Mouse (Mus musculus) kidney, adult 10 weeks (tissue): ENCODE results near the gene Ptbp1. TPM values are rescaled to one million over a fixed set of nuclear protein-coding genes. Genes with fewer than 3 reads are reported as not detected.

Experiments used
- polyA plus RNA-seq: library from polyadenylated mRNA; stranded (reverse); fragments of 350-450 nt; fragmentation: Illumina TruSeq; extraction: RNeasy Lipid Tissue Mini Kit (QIAGEN cat#74804); gene quantifications from one replicate; pipeline ENCODE4 v1.2.3, GENCODE M21; 2014; ENCODE audit warnings: low read depth, low replicate concordance

The Ptbp1 gene
- 40.9 TPM for polyA plus RNA-seq

GRCm38 (mm10) chr10:79853860-79854795 is at the start of gene Ptbp1:
Ptbp1 (plus strand) TSS chr10:79854427.

GRCm38 (mm10) chr10:79820782-79821181 is 33.4 kb upstream of the Ptbp1 start, which contains the start of gene Misp:
Misp (plus strand) TSS chr10:79820989.

GRCm38 (mm10) chr10:79874290-79874862 is 20.1 kb downstream of the Ptbp1 start, which contains the start of the genes Prtn3 and Plppr3:
Prtn3 (plus strand) TSS chr10:79874476.
Plppr3 (minus strand) TSS chr10:79874634.

GRCm38 (mm10) chr10:79886054-79886453 is 31.8 kb downstream of the Ptbp1 start, which contains the start of gene Elane:
Elane (plus strand) TSS chr10:79886247.

GRCm38 (mm10) chr10:79890670-79891069 is 36.4 kb downstream of the Ptbp1 start, which contains the start of gene Cfd:
Cfd (plus strand) TSS chr10:79890853.

GRCm38 (mm10) chr10:79908167-79909091 is 54.2 kb downstream of the Ptbp1 start, which contains the start of gene Med16:
Med16 (minus strand) TSS chr10:79908923.

GRCm38 (mm10) chr10:79910556-79910955 is 56.3 kb downstream of the Ptbp1 start, which contains the start of gene Gm26602:
Gm26602 (plus strand) TSS chr10:79910856.

Other genes with a start within 250 kb of the Ptbp1 start
- not detected for gene C2cd4c, start 240.4 kb upstream of the Ptbp1 start, polyA plus RNA-seq
- not detected for gene Shc2, start 216.5 kb upstream of the Ptbp1 start, polyA plus RNA-seq
- gene Odf3l2, start 208.7 kb upstream of the Ptbp1 start, polyA plus RNA-seq, result not detected
- gene Madcam1, start 189.9 kb upstream of the Ptbp1 start, polyA plus RNA-seq, result not detected
- not detected for gene Tpgs1, start 185.1 kb upstream of the Ptbp1 start, polyA plus RNA-seq
- not detected for gene Cdc34, start 172.2 kb upstream of the Ptbp1 start, polyA plus RNA-seq
- gene Gzmm, start 165.4 kb upstream of the Ptbp1 start, polyA plus RNA-seq, result not detected
- gene Bsg, start 149.9 kb upstream of the Ptbp1 start, polyA plus RNA-seq, result 293 TPM
- not detected for gene Hcn2, start 137.8 kb upstream of the Ptbp1 start, polyA plus RNA-seq
- gene Polrmt, start 107.8 kb upstream of the Ptbp1 start, polyA plus RNA-seq, result 4.2 TPM
- not detected for gene Fgf22, start 99.4 kb upstream of the Ptbp1 start, polyA plus RNA-seq
- gene Rnf126, start 87.5 kb upstream of the Ptbp1 start, polyA plus RNA-seq, result 0.36 TPM
- 2.6 TPM for gene Fstl3, start 77.2 kb upstream of the Ptbp1 start, polyA plus RNA-seq
- not detected for gene Prss57, start 63.5 kb upstream of the Ptbp1 start, polyA plus RNA-seq
- gene Palm, start 60.9 kb upstream of the Ptbp1 start, polyA plus RNA-seq, result 1.1 TPM
- gene Misp, start 33.4 kb upstream of the Ptbp1 start, polyA plus RNA-seq, result 0.49 TPM
- not detected for gene Prtn3, start 20.0 kb downstream of the Ptbp1 start, polyA plus RNA-seq
- not detected for gene Plppr3, start 20.2 kb downstream of the Ptbp1 start, polyA plus RNA-seq
- not detected for gene Elane, start 31.8 kb downstream of the Ptbp1 start, polyA plus RNA-seq
- not detected for gene Cfd, start 36.4 kb downstream of the Ptbp1 start, polyA plus RNA-seq
- gene Med16, start 54.5 kb downstream of the Ptbp1 start, polyA plus RNA-seq, result 0.20 TPM
- not detected for gene Gm26602, start 56.4 kb downstream of the Ptbp1 start, polyA plus RNA-seq
- gene Kiss1r, start 62.5 kb downstream of the Ptbp1 start, polyA plus RNA-seq, result 0.16 TPM
- 6.4 TPM for gene R3hdm4, start 66.8 kb downstream of the Ptbp1 start, polyA plus RNA-seq
- gene Arid3a, start 72.6 kb downstream of the Ptbp1 start, polyA plus RNA-seq, result 3.1 TPM
- 1.7 TPM for gene Wdr18, start 105.7 kb downstream of the Ptbp1 start, polyA plus RNA-seq
- gene Grin3b, start 116.3 kb downstream of the Ptbp1 start, polyA plus RNA-seq, result not detected
- gene Tmem259, start 129.9 kb downstream of the Ptbp1 start, polyA plus RNA-seq, result 0.40 TPM
- 3.0 TPM for gene Cnn2, start 134.2 kb downstream of the Ptbp1 start, polyA plus RNA-seq
- 0.12 TPM for gene Abca7, start 142.1 kb downstream of the Ptbp1 start, polyA plus RNA-seq
- gene Arhgap45, start 162.2 kb downstream of the Ptbp1 start, polyA plus RNA-seq, result not detected
- 0.32 TPM for gene Polr2e, start 185.4 kb downstream of the Ptbp1 start, polyA plus RNA-seq
- 92.2 TPM for gene Gpx4, start 192.7 kb downstream of the Ptbp1 start, polyA plus RNA-seq